Comparison of ENCODE assay signal across 8 mouse cellular contexts in the genomic region with DNA sequence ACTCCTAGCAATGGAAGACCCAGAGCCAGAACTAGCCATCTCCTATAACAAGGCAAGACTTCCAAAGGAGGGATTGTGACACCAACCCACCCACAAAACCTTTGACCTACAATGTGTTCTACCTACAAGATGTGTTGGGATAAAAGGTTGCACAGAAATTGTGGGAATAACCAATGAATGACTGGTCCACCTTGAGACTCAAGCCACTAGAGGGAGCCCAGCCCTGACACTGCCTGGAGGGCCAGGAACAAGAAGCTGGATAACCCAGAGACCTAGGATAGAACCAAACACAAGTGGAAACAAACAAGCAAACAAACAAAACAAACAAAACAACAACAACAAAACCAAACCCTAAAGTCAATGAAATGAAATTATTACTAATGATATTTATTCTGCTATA.
DNase-seq lines count a peak whose midpoint lies in the region; ATAC-seq and TF ChIP-seq lines count a peak whose summit lies in the region.
"Had no signal": no experiment of that assay in that cellular context is flagged by ENCODE, and none has a peak within 500 bp of the region (broad histone marks: within the 10 kb centered on the region; RNA-seq: fewer than 3 reads in every experiment).

No protein-coding gene starts in this region.

- no peak overlapping the region for H3K4me2 ChIP-seq in kidney, embryonic 16.5 days (replicated peaks; ENCODE audit: low read depth, low read length)
- H3K4me2 ChIP-seq in hindbrain, postnatal 0 days (ENCODE audit: low read depth, low read length): no peak overlapping the region
- no peak overlapping the region for H3K4me2 ChIP-seq in liver, embryonic 12.5 days
- H3K4me2 ChIP-seq: liver, embryonic 13.5 days had no signal

- H3K27ac ChIP-seq in kidney, embryonic 16.5 days (ENCODE audit: low read length): no peak overlapping the region
- no peak overlapping the region for H3K27ac ChIP-seq in hindbrain, postnatal 0 days
- no peak overlapping the region for H3K27ac ChIP-seq in liver, embryonic 12.5 days
- H3K27ac ChIP-seq: liver, embryonic 13.5 days had no signal

- H3K4me1 ChIP-seq in kidney, embryonic 16.5 days (ENCODE audit: insufficient read depth, low read length): no peaks in the 10 kb centered on the region
- no peaks in the 10 kb centered on the region for H3K4me1 ChIP-seq in E14TG2a.4 (replicated peaks; ENCODE audit: low read depth, low read length)
- no peaks in the 10 kb centered on the region for H3K4me1 ChIP-seq in hindbrain, postnatal 0 days (ENCODE audit: insufficient read depth, low read length)
- H3K4me1 ChIP-seq in liver, embryonic 12.5 days: no peaks in the 10 kb centered on the region
- H3K4me1 ChIP-seq: liver, embryonic 13.5 days had no signal

- H3K9ac ChIP-seq in kidney, embryonic 16.5 days (replicated peaks; ENCODE audit: low read length): no peak overlapping the region
- no peak overlapping the region for H3K9ac ChIP-seq in hindbrain, postnatal 0 days (replicated peaks; ENCODE audit: low read length)
- no peak overlapping the region for H3K9ac ChIP-seq in liver, embryonic 12.5 days
- H3K9ac ChIP-seq: liver, embryonic 13.5 days had no signal

- H3K4me3 ChIP-seq in kidney, embryonic 16.5 days (ENCODE audit: low read length): no peak overlapping the region
- no peak overlapping the region for H3K4me3 ChIP-seq in E14TG2a.4 (replicated peaks; ENCODE audit: low read length)
- H3K4me3 ChIP-seq in hindbrain, postnatal 0 days (ENCODE audit: low read length): no peak overlapping the region
- no peak overlapping the region for H3K4me3 ChIP-seq in liver, embryonic 12.5 days
- H3K4me3 ChIP-seq: liver, embryonic 13.5 days had no signal

- peak; percentile 18 for DNase-seq in kidney, adult 9 months
- DNase-seq in ZHBTc4 (ENCODE audit: low read depth, low spot score): peak; percentile 28
- no peak for DNase-seq in hindbrain, postnatal 0 days (ENCODE audit: low spot score)
- no peak for DNase-seq in Muller cell, postnatal 12 days (ENCODE audit: inconsistent ontology term)
- DNase-seq: liver, embryonic 13.5 days had no signal

- no peak for ATAC-seq in kidney, embryonic 16.5 days (ENCODE audit: low FRiP score, low TSS enrichment)
- no peak for ATAC-seq in hindbrain, postnatal 0 days
- ATAC-seq in liver, embryonic 12.5 days: no peak

- no peaks in the 10 kb centered on the region for H3K27me3 ChIP-seq in kidney, embryonic 16.5 days (ENCODE audit: insufficient read depth, low read length)
- no peaks in the 10 kb centered on the region for H3K27me3 ChIP-seq in E14TG2a.4 (ENCODE audit: insufficient read depth, low read length)
- H3K27me3 ChIP-seq in hindbrain, postnatal 0 days (ENCODE audit: insufficient read depth, low read length): no peaks in the 10 kb centered on the region
- no peaks in the 10 kb centered on the region for H3K27me3 ChIP-seq in liver, embryonic 12.5 days (replicated peaks)
- H3K27me3 ChIP-seq: liver, embryonic 13.5 days had no signal

- no peaks in the 10 kb centered on the region for H3K36me3 ChIP-seq in kidney, embryonic 16.5 days (ENCODE audit: insufficient read depth, low read length)
- no peaks in the 10 kb centered on the region for H3K36me3 ChIP-seq in E14TG2a.4 (ENCODE audit: insufficient read depth, low read length)
- no peaks in the 10 kb centered on the region for H3K36me3 ChIP-seq in hindbrain, postnatal 0 days (ENCODE audit: insufficient read depth, low read length)
- H3K36me3 ChIP-seq in liver, embryonic 12.5 days: no peaks in the 10 kb centered on the region
- H3K36me3 ChIP-seq: liver, embryonic 13.5 days had no signal

- H3K9me3 ChIP-seq in kidney, embryonic 16.5 days (ENCODE audit: low read length): no peaks in the 10 kb centered on the region
- H3K9me3 ChIP-seq in E14TG2a.4 (ENCODE audit: low read length): peaks cover 11% of the 10 kb centered on the region; the same call in 1 of the 2 replicates
- no peaks in the 10 kb centered on the region for H3K9me3 ChIP-seq in hindbrain, postnatal 0 days (ENCODE audit: low read length)
- no peaks in the 10 kb centered on the region for H3K9me3 ChIP-seq in liver, embryonic 12.5 days (replicated peaks)
- H3K9me3 ChIP-seq: liver, embryonic 13.5 days had no signal

- TF ChIP-seq CTCF in E14TG2a.4 (conservative IDR thresholded peaks at IDR 0.05; ENCODE audit: low read length): peak; percentile 16
- peak; percentile 58 for TF ChIP-seq CTCF in hindbrain, postnatal 0 days (IDR thresholded peaks at IDR 0.05; ENCODE audit: low read depth)

Comparison
In these comparisons a context has a peak if more than half of its experiments do, and no peak if none do; other contexts are left out.
1. DNase-seq: peak in kidney, adult 9 months (single experiment) and ZHBTc4 (single experiment); none in hindbrain, postnatal 0 days (single experiment) and Muller cell, postnatal 12 days (single experiment).